Mouse (Mus musculus): Measurements from ENCODE around the gene Gm9913.

- TF ChIP-seq POLR2A (IDR thresholded peaks at IDR 0.05; ENCODE audit: insufficient read depth, low read length) (no peak), CTCF (IDR thresholded peaks at IDR 0.05; ENCODE audit: low read depth, low read length) (no peak), EP300 (IDR thresholded peaks at IDR 0.05; ENCODE audit: insufficient read depth, low read depth, low read length) (no peak)
These were observed 36.6 kb downstream of the Gm9913 start for GRCm38 (mm10) chr2:125541451-125541850.
